Mouse (Mus musculus): ENCODE data around the gene Gm21885.

GRCm38 (mm10) chr11:94332726-94333125 is 51.1 kb downstream of the Gm21885 start:
- TF ChIP-seq POLR2A (IDR thresholded peaks at IDR 0.05; ENCODE audit: borderline replicate concordance, low read depth, low read length) (no peak), CTCF (IDR thresholded peaks at IDR 0.05; ENCODE audit: low read depth, low read length) (no peak)

Data from bone marrow macrophage, adult 2 months (primary cell).